Mouse (Mus musculus): ENCODE results near the gene March1. TPM values are rescaled to one million over a fixed set of nuclear protein-coding genes. Genes with fewer than 3 reads are reported as not detected.

The March1 gene
- polyA plus RNA-seq, 1 experiment, result 1.0 TPM

GRCm38 (mm10) chr8:66167405-66168173 lies 549.9 kb downstream of the March1 start:
- no peak overlapping the region for H3K27ac ChIP-seq (replicated peaks; ENCODE audit: low read depth, low read length)
- H3K4me1 ChIP-seq (ENCODE audit: control insufficient read depth, insufficient read depth, insufficient read length, low read length), result no peaks in the 10 kb centered on the region
- no peak overlapping the region for H3K4me3 ChIP-seq (ENCODE audit: insufficient read depth, low read depth, low read length)

- Histone ChIP-seq H3K4me1 (ENCODE audit: control insufficient read depth, insufficient read depth, insufficient read length, low read length) (no peaks in the 10 kb centered on the region), H3K4me3 (ENCODE audit: insufficient read depth, low read depth, low read length) (no peak overlapping the region), H3K27ac (replicated peaks; ENCODE audit: low read depth, low read length) (no peak overlapping the region)
These were observed 561.6 kb downstream of the March1 start for GRCm38 (mm10) chr8:66179336-66179735.

- no peaks in the 10 kb centered on the region for H3K4me1 ChIP-seq (ENCODE audit: control insufficient read depth, insufficient read depth, insufficient read length, low read length)
These were observed 563.6 kb downstream of the March1 start for GRCm38 (mm10) chr8:66181265-66181664.

GRCm38 (mm10) chr8:66182257-66182656 lies 564.6 kb downstream of the March1 start:
- no peak overlapping the region for H3K27ac ChIP-seq (replicated peaks; ENCODE audit: low read depth, low read length)
- H3K4me1 ChIP-seq (ENCODE audit: control insufficient read depth, insufficient read depth, insufficient read length, low read length), result no peaks in the 10 kb centered on the region
- H3K4me3 ChIP-seq (ENCODE audit: insufficient read depth, low read depth, low read length), result no peak overlapping the region

More at GRCm38 (mm10) chr8:66181265-66181664, 563.6 kb downstream of the March1 start:
- H3K27ac ChIP-seq (replicated peaks; ENCODE audit: low read depth, low read length), result no peak overlapping the region
- no peak overlapping the region for H3K4me3 ChIP-seq (ENCODE audit: insufficient read depth, low read depth, low read length)

GRCm38 (mm10) chr8:66183454-66183853 lies 565.8 kb downstream of the March1 start:
- no peaks in the 10 kb centered on the region for H3K4me1 ChIP-seq (ENCODE audit: control insufficient read depth, insufficient read depth, insufficient read length, low read length)
- H3K4me3 ChIP-seq (ENCODE audit: insufficient read depth, low read depth, low read length), result no peak overlapping the region
- no peak overlapping the region for H3K27ac ChIP-seq (replicated peaks; ENCODE audit: low read depth, low read length)

- H3K4me1 ChIP-seq (ENCODE audit: control insufficient read depth, insufficient read depth, insufficient read length, low read length), result no peaks in the 10 kb centered on the region
- H3K27ac ChIP-seq (replicated peaks; ENCODE audit: low read depth, low read length), result no peak overlapping the region
- no peak overlapping the region for H3K4me3 ChIP-seq (ENCODE audit: insufficient read depth, low read depth, low read length)
These were observed 567.5 kb downstream of the March1 start for GRCm38 (mm10) chr8:66185226-66185625.

- Histone ChIP-seq H3K27ac (replicated peaks; ENCODE audit: low read depth, low read length) (no peak overlapping the region), H3K4me1 (ENCODE audit: control insufficient read depth, insufficient read depth, insufficient read length, low read length) (no peaks in the 10 kb centered on the region), H3K4me3 (ENCODE audit: insufficient read depth, low read depth, low read length) (no peak overlapping the region)
These were observed 576.7 kb downstream of the March1 start for GRCm38 (mm10) chr8:66194416-66194815.

- Histone ChIP-seq H3K4me1 (ENCODE audit: control insufficient read depth, insufficient read depth, insufficient read length, low read length) (no peaks in the 10 kb centered on the region), H3K4me3 (ENCODE audit: insufficient read depth, low read depth, low read length) (no peak overlapping the region), H3K27ac (replicated peaks; ENCODE audit: low read depth, low read length) (no peak overlapping the region)
These were observed 582.5 kb downstream of the March1 start for GRCm38 (mm10) chr8:66200169-66200568.

- Histone ChIP-seq H3K4me1 (ENCODE audit: control insufficient read depth, insufficient read depth, insufficient read length, low read length) (no peaks in the 10 kb centered on the region), H3K27ac (replicated peaks; ENCODE audit: low read depth, low read length) (no peak overlapping the region), H3K4me3 (ENCODE audit: insufficient read depth, low read depth, low read length) (no peak overlapping the region)
These were observed 586.2 kb downstream of the March1 start for GRCm38 (mm10) chr8:66203814-66204438.

GRCm38 (mm10) chr8:66209553-66209952 lies 591.9 kb downstream of the March1 start:
- Histone ChIP-seq H3K27ac (replicated peaks; ENCODE audit: low read depth, low read length) (no peak overlapping the region), H3K4me1 (ENCODE audit: control insufficient read depth, insufficient read depth, insufficient read length, low read length) (no peaks in the 10 kb centered on the region), H3K4me3 (ENCODE audit: insufficient read depth, low read depth, low read length) (no peak overlapping the region)

GRCm38 (mm10) chr8:66210294-66210693 lies 592.6 kb downstream of the March1 start:
- no peaks in the 10 kb centered on the region for H3K4me1 ChIP-seq (ENCODE audit: control insufficient read depth, insufficient read depth, insufficient read length, low read length)
- no peak overlapping the region for H3K27ac ChIP-seq (replicated peaks; ENCODE audit: low read depth, low read length)
- no peak overlapping the region for H3K4me3 ChIP-seq (ENCODE audit: insufficient read depth, low read depth, low read length)

- Histone ChIP-seq H3K27ac (replicated peaks; ENCODE audit: low read depth, low read length) (no peak overlapping the region), H3K4me1 (ENCODE audit: control insufficient read depth, insufficient read depth, insufficient read length, low read length) (no peaks in the 10 kb centered on the region), H3K4me3 (ENCODE audit: insufficient read depth, low read depth, low read length) (no peak overlapping the region)
These were observed 602.3 kb downstream of the March1 start for GRCm38 (mm10) chr8:66219974-66220373.

- no peak overlapping the region for H3K4me3 ChIP-seq (ENCODE audit: insufficient read depth, low read depth, low read length)
- H3K27ac ChIP-seq (replicated peaks; ENCODE audit: low read depth, low read length), result no peak overlapping the region
- H3K4me1 ChIP-seq (ENCODE audit: control insufficient read depth, insufficient read depth, insufficient read length, low read length), result no peaks in the 10 kb centered on the region
These were observed 612.2 kb downstream of the March1 start for GRCm38 (mm10) chr8:66229931-66230330.

- no peaks in the 10 kb centered on the region for H3K4me1 ChIP-seq (ENCODE audit: control insufficient read depth, insufficient read depth, insufficient read length, low read length)
- no peak overlapping the region for H3K27ac ChIP-seq (replicated peaks; ENCODE audit: low read depth, low read length)
- H3K4me3 ChIP-seq (ENCODE audit: insufficient read depth, low read depth, low read length), result no peak overlapping the region
These were observed 651.8 kb downstream of the March1 start for GRCm38 (mm10) chr8:66269546-66269945.

GRCm38 (mm10) chr8:66270116-66270515 lies 652.4 kb downstream of the March1 start:
- no peaks in the 10 kb centered on the region for H3K4me1 ChIP-seq (ENCODE audit: control insufficient read depth, insufficient read depth, insufficient read length, low read length)
- no peak overlapping the region for H3K27ac ChIP-seq (replicated peaks; ENCODE audit: low read depth, low read length)
- H3K4me3 ChIP-seq (ENCODE audit: insufficient read depth, low read depth, low read length), result no peak overlapping the region

GRCm38 (mm10) chr8:66317824-66318223 lies 700.1 kb downstream of the March1 start:
- no peak overlapping the region for H3K27ac ChIP-seq (replicated peaks; ENCODE audit: low read depth, low read length)

More at GRCm38 (mm10) chr8:66317824-66318223, 700.1 kb downstream of the March1 start:
- Histone ChIP-seq H3K4me3 (ENCODE audit: insufficient read depth, low read depth, low read length) (no peak overlapping the region), H3K4me1 (ENCODE audit: control insufficient read depth, insufficient read depth, insufficient read length, low read length) (no peaks in the 10 kb centered on the region)
